Mouse (Mus musculus) embryonic facial prominence, embryonic 14.5 days (tissue): Measurements from ENCODE around the gene Sept5. TPM values are rescaled to one million over a fixed set of nuclear protein-coding genes. Genes with fewer than 3 reads are reported as not detected.

Experiments used
- ATAC-seq: fragments of 200-750 bp; cut with Nextera tagmentation; 2 replicates; pipeline ENCODE4 v1.8.0; 2017; ENCODE audit warnings: low read depth, moderate number of reproducible peaks, moderate TSS enrichment
- DNase-seq: peaks from one replicate; pipeline ENCODE4 v3.0.0-alpha.2; 2015; ENCODE audit warnings: low spot score
- H3K27ac ChIP-seq: fragments of 300-500 bp; sonication (generic); replicated peaks from 2 replicates; pipeline ENCODE4 v1.5.1; 2014; ENCODE audit warnings: low read depth, mild to moderate bottlenecking, low read length, moderate library complexity
- H3K27me3 ChIP-seq: fragments of 300-500 bp; sonication (generic); replicated peaks from 2 replicates; pipeline ENCODE4 v1.6.1; 2014; ENCODE audit warnings: low read length; ENCODE audit not compliant: control insufficient read depth, insufficient read depth
- H3K36me3 ChIP-seq: fragments of 300-500 bp; sonication (generic); 2 replicates; pipeline ENCODE4 v1.6.1; 2014; ENCODE audit warnings: low read length, mixed read lengths; ENCODE audit not compliant: control insufficient read depth, insufficient read depth
- H3K4me1 ChIP-seq: fragments of 300-500 bp; sonication (generic); 2 replicates; pipeline ENCODE4 v1.6.1; 2014; ENCODE audit warnings: antibody characterized with exemption, low read length; ENCODE audit not compliant: control insufficient read depth, insufficient read depth
- H3K4me2 ChIP-seq: fragments of 300-500 bp; sonication (generic); 2 replicates; pipeline ENCODE4 v1.6.1; 2014; ENCODE audit warnings: low read depth, mild to moderate bottlenecking, low read length, moderate library complexity, mixed read lengths
- H3K4me3 ChIP-seq: fragments of 300-500 bp; sonication (generic); 2 replicates; pipeline ENCODE4 v1.5.1; 2014; ENCODE audit warnings: low read depth, mild to moderate bottlenecking, low read length
- H3K9ac ChIP-seq: fragments of 300-500 bp; sonication (generic); 2 replicates; pipeline ENCODE4 v1.6.1; 2014; ENCODE audit warnings: low read depth, mild to moderate bottlenecking, low read length, moderate library complexity, mixed read lengths
- H3K9me3 ChIP-seq: fragments of 300-500 bp; sonication (generic); 2 replicates; pipeline ENCODE4 v1.6.1; 2016; ENCODE audit warnings: low read length; ENCODE audit not compliant: control insufficient read depth
- WGBS: fragments of 180-500 bp; shearing (Covaris S2); extraction: QIAGEN DNeasy Blood & Tissue Kit; methylation state at CpG from one replicate; pipeline ENCODE4 v1.1.7; 2014; 5-methylcytosine and 5-hydroxymethylcytosine counted together
- polyA plus RNA-seq: library from polyadenylated mRNA; unstranded; fragments of >200 nt; fragmentation: Nextera tagmentation; extraction: Ambion mirVana; gene quantifications from 2 replicates; pipeline ENCODE4 v1.2.1, GENCODE M21; 2014

Sept5 gene
- polyA plus RNA-seq, 1 experiment from 2014 or later = 34.1 TPM

DNA sequence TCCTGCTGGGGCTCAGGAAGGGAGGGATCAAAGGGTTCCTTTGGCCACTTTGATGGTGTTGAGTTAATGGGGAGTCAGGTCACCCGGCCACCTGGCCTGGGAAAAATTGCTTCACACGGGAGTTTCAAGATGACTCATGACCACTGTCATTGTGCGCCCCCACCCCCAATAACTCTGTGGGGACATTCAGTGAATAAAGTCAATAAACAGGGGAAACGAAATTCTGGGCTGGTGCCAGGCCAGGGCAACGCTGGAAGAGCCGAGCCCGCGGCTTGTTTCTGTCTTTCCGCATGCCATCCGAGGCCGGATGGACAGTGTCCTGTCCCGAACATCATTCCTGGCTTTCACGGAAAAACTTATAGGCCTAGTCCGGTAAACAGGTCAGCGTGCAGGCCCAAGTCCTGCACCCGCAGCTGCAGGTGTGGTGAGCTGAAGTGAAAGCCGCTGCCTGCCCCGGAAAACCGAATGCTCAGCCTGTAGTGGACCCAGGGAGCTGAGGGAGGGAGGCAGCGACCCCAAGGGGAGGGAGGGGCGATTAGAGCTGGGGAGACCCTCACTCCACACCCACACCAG lies 48.6 kb downstream of the Sept5 start:
- peak overlapping the region; percentile 37 for H3K4me3 ChIP-seq
- H3K4me1 ChIP-seq = peaks cover 27% of the 10 kb centered on the region
- no peak overlapping the region for H3K27ac ChIP-seq
- ATAC-seq (no peak), DNase-seq (no peak)
- whole genome bisulfite sequencing = 17% methylated on average over 21 of the region's 21 CpGs
- peak overlapping the region; percentile 47 for H3K9ac ChIP-seq
- H3K36me3 ChIP-seq = no peaks in the 10 kb centered on the region
- H3K4me2 ChIP-seq = peak overlapping the region; percentile 87
- no peaks in the 10 kb centered on the region for H3K9me3 ChIP-seq
- peaks cover 70% of the 10 kb centered on the region for H3K27me3 ChIP-seq

- H3K4me3 ChIP-seq = no peak overlapping the region
- H3K27me3 ChIP-seq = peaks cover 63% of the 10 kb centered on the region
- H3K9ac ChIP-seq = no peak overlapping the region
- ATAC-seq = no peak
- H3K9me3 ChIP-seq = no peaks in the 10 kb centered on the region
- WGBS = 26% methylated on average over 2 of the region's 2 CpGs
- no peak for DNase-seq
- no peak overlapping the region for H3K27ac ChIP-seq
- H3K4me2 ChIP-seq = no peak overlapping the region
- H3K4me1 ChIP-seq = peaks cover 22% of the 10 kb centered on the region
- H3K36me3 ChIP-seq = no peaks in the 10 kb centered on the region
Measured at GRCm38 (mm10) chr16:18580389-18580788, 49.4 kb downstream of the Sept5 start.

DNA sequence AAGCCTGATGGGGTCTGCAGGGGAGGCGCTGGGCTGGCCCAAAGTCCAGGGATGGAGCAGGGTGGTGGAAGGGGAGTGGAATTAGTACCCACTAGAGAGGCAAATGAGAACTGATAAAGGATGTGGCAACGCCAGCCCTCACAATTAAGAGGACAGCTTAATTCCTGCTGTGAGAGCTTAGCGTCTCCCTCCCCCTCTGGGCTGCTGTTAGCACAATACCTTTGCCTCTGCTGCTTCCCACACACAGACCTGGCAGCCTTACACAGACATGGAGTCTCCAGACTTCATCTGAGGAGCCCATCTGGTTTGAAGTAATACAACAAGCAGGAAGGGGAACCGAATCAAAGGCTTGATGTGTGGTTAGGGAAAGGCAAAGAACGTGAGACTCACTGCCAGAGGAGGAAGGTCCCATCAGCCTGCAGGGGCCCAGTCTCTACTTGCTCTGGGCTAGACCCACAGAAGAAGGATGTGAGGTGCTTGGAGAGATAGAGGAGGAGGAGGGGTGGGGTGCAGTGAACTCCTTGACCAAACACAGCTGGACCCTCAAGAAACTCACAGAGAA lies 52.1 kb downstream of the Sept5 start:
- no peak overlapping the region for H3K4me2 ChIP-seq
- no peak overlapping the region for H3K9ac ChIP-seq
- H3K4me1 ChIP-seq = peaks cover 22% of the 10 kb centered on the region
- ATAC-seq (peak; percentile 71), DNase-seq (peak; percentile 81)
- no peak overlapping the region for H3K27ac ChIP-seq
- H3K9me3 ChIP-seq = no peaks in the 10 kb centered on the region
- peaks cover 36% of the 10 kb centered on the region for H3K27me3 ChIP-seq
- H3K36me3 ChIP-seq = no peaks in the 10 kb centered on the region
- no peak overlapping the region for H3K4me3 ChIP-seq
- 11% methylated on average over 5 of the region's 5 CpGs for WGBS

- Histone ChIP-seq H3K9me3 (no peaks in the 10 kb centered on the region), H3K4me3 (no peak overlapping the region), H3K4me1 (peaks cover 19% of the 10 kb centered on the region), H3K27ac (no peak overlapping the region), H3K4me2 (no peak overlapping the region), H3K36me3 (no peaks in the 10 kb centered on the region), H3K9ac (no peak overlapping the region), H3K27me3 (peaks cover 30% of the 10 kb centered on the region)
- WGBS = 42% methylated on average over 3 of the region's 3 CpGs
- DNase-seq (no peak), ATAC-seq (no peak)
Measured at GRCm38 (mm10) chr16:18577071-18577470, 52.7 kb downstream of the Sept5 start.

DNA sequence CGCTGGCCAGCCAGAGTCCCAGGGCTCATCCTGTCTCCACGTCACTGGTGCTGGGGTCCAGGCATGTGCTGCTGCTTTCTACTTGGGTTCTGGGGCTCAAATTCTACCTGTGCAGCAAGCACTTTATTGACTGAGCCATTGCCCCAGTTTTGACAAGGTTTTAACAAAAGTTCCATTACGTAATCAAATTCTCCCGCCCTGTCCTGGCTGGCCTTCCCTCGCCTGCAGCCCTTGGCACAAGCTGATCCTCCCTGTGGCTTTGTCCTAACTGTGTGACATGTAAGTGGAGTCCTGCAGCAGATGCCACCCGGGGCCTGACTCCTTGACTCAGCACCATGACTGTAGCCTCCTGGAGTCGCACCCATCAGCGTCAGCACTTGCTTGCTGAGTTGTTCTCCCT lies 55.6 kb downstream of the Sept5 start:
- Histone ChIP-seq H3K4me2 (no peak overlapping the region), H3K4me1 (peaks cover 8% of the 10 kb centered on the region), H3K4me3 (no peak overlapping the region), H3K9ac (no peak overlapping the region), H3K36me3 (no peaks in the 10 kb centered on the region), H3K27me3 (peaks cover under 1% of the 10 kb centered on the region), H3K27ac (no peak overlapping the region), H3K9me3 (peaks cover 11% of the 10 kb centered on the region; the same call in 1 of the 2 replicates)
- WGBS = 67% methylated on average over 8 of the region's 8 CpGs
- no peak for DNase-seq
- ATAC-seq = no peak

Other genes starting within 250 kb of the Sept5 start
- gene Txnrd2, start 203.6 kb downstream of the Sept5 start, polyA plus RNA-seq = 14.7 TPM in 2 replicates
- gene Comt, start 203.1 kb downstream of the Sept5 start, polyA plus RNA-seq = 85.4 and 86.4 TPM in 2 replicates
- 16.5 and 17.8 TPM in 2 replicates for gene Gnb1l, start 131.2 kb downstream of the Sept5 start, polyA plus RNA-seq
- gene Rtl10, start 131.1 kb downstream of the Sept5 start, polyA plus RNA-seq = 3.2 and 3.8 TPM in 2 replicates
- gene Tbx1, start 39.3 kb downstream of the Sept5 start, polyA plus RNA-seq = 10.5 and 12.4 TPM in 2 replicates
- gene Gp1bb, start 7.6 kb downstream of the Sept5 start, polyA plus RNA-seq = 3.0 and 3.1 TPM in 2 replicates
- gene Gm49601, start 3.5 kb downstream of the Sept5 start, polyA plus RNA-seq = 2.4 and 2.6 TPM in 2 replicates
- gene Cldn5, start 146.9 kb upstream of the Sept5 start, polyA plus RNA-seq = 35.4 and 39.5 TPM in 2 replicates
- gene Ufd1, start 181.8 kb upstream of the Sept5 start, polyA plus RNA-seq = 49.2 and 55.5 TPM in 2 replicates
- 34.5 and 37.8 TPM in 2 replicates for gene Cdc45, start 182.0 kb upstream of the Sept5 start, polyA plus RNA-seq
- 20.1 and 22.2 TPM in 2 replicates for gene 2510002D24Rik, start 206.6 kb upstream of the Sept5 start, polyA plus RNA-seq
- not detected in 2 replicates for gene Gm28539, start 206.6 kb upstream of the Sept5 start, polyA plus RNA-seq
- 57.3 and 60.9 TPM in 2 replicates for gene Mrpl40, start 246.9 kb upstream of the Sept5 start, polyA plus RNA-seq
- gene Hira, start 247.1 kb upstream of the Sept5 start, polyA plus RNA-seq = 10.8 and 14.7 TPM in 2 replicates